In genomic region chr1:140560801-140561200, GRCm38 (mm10) we compare ENCODE assay signal across 25 mouse cellular contexts.
DNase-seq lines count a peak whose midpoint lies in the region; ATAC-seq and TF ChIP-seq lines count a peak whose summit lies in the region.
"Had no signal": no experiment of that assay in that cellular context is flagged by ENCODE, and none has a peak within 500 bp of the region (broad histone marks: within the 10 kb centered on the region; RNA-seq: fewer than 3 reads in every experiment).

No protein-coding gene starts in this region.

- no peaks in the 10 kb centered on the region for H3K36me3 ChIP-seq in forebrain, embryonic 16.5 days (ENCODE audit: control insufficient read depth, insufficient read depth)
- no peaks in the 10 kb centered on the region for H3K36me3 ChIP-seq in forebrain, embryonic 15.5 days
- H3K36me3 ChIP-seq: embryonic facial prominence, embryonic 12.5 days; embryonic facial prominence, embryonic 15.5 days; forebrain, embryonic 12.5 days; G1E; hindbrain, embryonic 12.5 days; hindbrain, embryonic 15.5 days had no signal

- TF ChIP-seq CTCF in layer of hippocampus, adult 2 months (conservative IDR thresholded peaks at IDR 0.05) = no peak

- peak; percentile 32 to 51 for DNase-seq in layer of hippocampus, adult 2 months (ENCODE audit: low spot score in 2 of 2)
- no peak for DNase-seq in layer of hippocampus, postnatal 36 days
- peak; percentile 43 for DNase-seq in brain, adult 2 months (ENCODE audit: low read depth, low spot score)
- DNase-seq in telencephalon, adult 2 months (ENCODE audit: low read depth, low spot score) = peak; percentile 40
- DNase-seq in thymus, adult 18-20 months = no peak
- DNase-seq: adrenal gland, postnatal 10 days; adrenal gland, postnatal 36 days; B cell, adult 2 months; cerebellum, adult 11-12 months; cerebellum, adult 8-10 months; cerebellum, postnatal 14 days; gastrocnemius, adult 2 months; gastrocnemius, postnatal 14 days; heart, adult 11 months had no signal

- no peak overlapping the region for H3K4me3 ChIP-seq in forebrain, embryonic 16.5 days (replicated peaks; ENCODE audit: low read length)
- no peak overlapping the region for H3K4me3 ChIP-seq in forebrain, embryonic 15.5 days
- no peak overlapping the region for H3K4me3 ChIP-seq in layer of hippocampus, adult 2 months
- H3K4me3 ChIP-seq: embryonic facial prominence, embryonic 12.5 days; embryonic facial prominence, embryonic 15.5 days; forebrain, embryonic 12.5 days; gastrocnemius, adult 2 months; hindbrain, embryonic 12.5 days; hindbrain, embryonic 15.5 days had no signal

- H3K27ac ChIP-seq in forebrain, embryonic 16.5 days (ENCODE audit: low read length) = no peak overlapping the region
- no peak overlapping the region for H3K27ac ChIP-seq in forebrain, embryonic 15.5 days (replicated peaks)
- H3K27ac ChIP-seq in layer of hippocampus, adult 2 months = peak overlapping the region; percentile 80
- H3K27ac ChIP-seq: embryonic facial prominence, embryonic 12.5 days; embryonic facial prominence, embryonic 15.5 days; forebrain, embryonic 12.5 days; gastrocnemius, adult 2 months; hindbrain, embryonic 12.5 days; hindbrain, embryonic 15.5 days had no signal

- no peaks in the 10 kb centered on the region for H3K9me3 ChIP-seq in forebrain, embryonic 16.5 days (ENCODE audit: control insufficient read depth, low read length)
- no peaks in the 10 kb centered on the region for H3K9me3 ChIP-seq in forebrain, embryonic 15.5 days
- H3K9me3 ChIP-seq: embryonic facial prominence, embryonic 12.5 days; embryonic facial prominence, embryonic 15.5 days; forebrain, embryonic 12.5 days; hindbrain, embryonic 12.5 days; hindbrain, embryonic 15.5 days had no signal

- H3K27me3 ChIP-seq in forebrain, embryonic 16.5 days (replicated peaks; ENCODE audit: control insufficient read depth, insufficient read depth, low read length) = no peaks in the 10 kb centered on the region
- no peaks in the 10 kb centered on the region for H3K27me3 ChIP-seq in forebrain, embryonic 15.5 days
- H3K27me3 ChIP-seq: CH12.LX; embryonic facial prominence, embryonic 12.5 days; embryonic facial prominence, embryonic 15.5 days; forebrain, embryonic 12.5 days; hindbrain, embryonic 12.5 days; hindbrain, embryonic 15.5 days had no signal

- no peak overlapping the region for H3K9ac ChIP-seq in forebrain, embryonic 16.5 days (replicated peaks; ENCODE audit: low read depth, low read length)
- H3K9ac ChIP-seq in forebrain, embryonic 15.5 days (replicated peaks) = no peak overlapping the region
- H3K9ac ChIP-seq: embryonic facial prominence, embryonic 12.5 days; embryonic facial prominence, embryonic 15.5 days; forebrain, embryonic 12.5 days; hindbrain, embryonic 12.5 days; hindbrain, embryonic 15.5 days had no signal

- H3K4me1 ChIP-seq in forebrain, embryonic 16.5 days (replicated peaks; ENCODE audit: control insufficient read depth, insufficient read depth, low read length) = no peaks in the 10 kb centered on the region
- no peaks in the 10 kb centered on the region for H3K4me1 ChIP-seq in forebrain, embryonic 15.5 days
- H3K4me1 ChIP-seq: embryonic facial prominence, embryonic 12.5 days; embryonic facial prominence, embryonic 15.5 days; forebrain, embryonic 12.5 days; hindbrain, embryonic 12.5 days; hindbrain, embryonic 15.5 days had no signal

- peak; percentile 62; the same call in 1 of the 2 replicates for ATAC-seq in forebrain, embryonic 16.5 days
- ATAC-seq in forebrain, embryonic 15.5 days (replicated peaks) = no peak
- ATAC-seq: Patski had no signal

- no peak overlapping the region for H3K4me2 ChIP-seq in forebrain, embryonic 16.5 days (ENCODE audit: low read length)
- no peak overlapping the region for H3K4me2 ChIP-seq in forebrain, embryonic 15.5 days (replicated peaks)
- H3K4me2 ChIP-seq: embryonic facial prominence, embryonic 12.5 days; embryonic facial prominence, embryonic 15.5 days; forebrain, embryonic 12.5 days; heart, embryonic 11.5 days; hindbrain, embryonic 12.5 days; hindbrain, embryonic 15.5 days had no signal

Comparison
In these comparisons a context has a peak if more than half of its experiments do, and no peak if none do; other contexts are left out.
1. DNase-seq: peak in layer of hippocampus, adult 2 months (2 of 2), brain, adult 2 months (single experiment) and telencephalon, adult 2 months (single experiment); none in layer of hippocampus, postnatal 36 days (0 of 2) and thymus, adult 18-20 months (0 of 2).